Mouse (Mus musculus): ENCODE measurements at regions not wholly inside any gene's neighbourhood (a gene's known extent, or its start where the extent isn't known, plus 50 kb on each side); places are given as distances from the start of the nearest gene placed in this dataset.

DNA sequence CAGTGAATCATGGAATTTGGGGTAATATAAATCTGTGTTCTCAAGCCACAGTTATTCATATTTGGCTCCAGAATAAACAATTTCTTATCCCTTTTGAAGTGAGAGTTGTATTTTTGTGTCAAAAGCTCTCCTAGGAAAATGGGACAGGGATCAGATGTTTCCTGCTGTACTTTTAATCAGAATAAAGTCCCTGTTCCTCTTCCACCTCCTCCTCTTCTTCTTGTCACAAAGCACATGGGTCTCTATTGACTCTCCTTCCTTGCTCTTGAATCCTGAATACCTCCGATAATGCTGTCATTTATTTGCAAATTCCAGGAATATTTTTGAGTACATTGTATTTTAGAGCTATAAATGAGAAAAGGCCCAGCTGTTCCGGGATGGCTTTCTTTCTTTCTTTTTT is 732.3 kb upstream of the Chrm3 start:
- DNase-seq (ENCODE audit: low spot score in 2 of 2) = no peak
